Comparison of ENCODE assay signal across 9 mouse cellular contexts in genomic region chr17:5506553-5506952, GRCm38 (mm10). TPM values are rescaled to one million over a fixed set of nuclear protein-coding genes. Genes with fewer than 3 reads are reported as not detected.
DNase-seq lines count a peak whose midpoint lies in the region; ATAC-seq and TF ChIP-seq lines count a peak whose summit lies in the region.
"Had no signal": no experiment of that assay in that cellular context is flagged by ENCODE, and none has a peak within 500 bp of the region (broad histone marks: within the 10 kb centered on the region; RNA-seq: fewer than 3 reads in every experiment).

No protein-coding gene starts in this region.

- TF ChIP-seq POLR2A in brain, embryonic 14.5 days (IDR thresholded peaks at IDR 0.05; ENCODE audit: borderline replicate concordance, extremely low read depth, insufficient read depth, insufficient read length, poor library complexity, severe bottlenecking): no peak

- peak; percentile 15 for DNase-seq in embryo, embryonic 10.5 days (ENCODE audit: low spot score)
- no peak for DNase-seq in embryo, embryonic 9.5 days (ENCODE audit: extremely low spot score)
- peak; percentile 44 for DNase-seq in layer of hippocampus, adult 11-12 months (ENCODE audit: low spot score)
- DNase-seq in layer of hippocampus, adult 9-11 months: no peak
- DNase-seq in brain, embryonic 14.5 days (ENCODE audit: low read depth): peak; percentile 83
- DNase-seq in liver, embryonic 13.5 days: peak; percentile 28
- DNase-seq in thymus, postnatal 36 days: no peak
- no peak for DNase-seq in ovary, postnatal 14 days (ENCODE audit: low spot score)

- H3K9ac ChIP-seq in liver, embryonic 13.5 days: peak overlapping the region; percentile 72

- H3K36me3 ChIP-seq in liver, embryonic 13.5 days: peaks cover 8% of the 10 kb centered on the region; the same call in 1 of the 2 replicates

- H3K4me1 ChIP-seq in liver, embryonic 13.5 days (replicated peaks): peaks cover 87% of the 10 kb centered on the region

- peak overlapping the region; percentile 69 for H3K4me2 ChIP-seq in liver, embryonic 13.5 days

- ATAC-seq in liver, embryonic 13.5 days (ENCODE audit: low read depth): peak; percentile 42

- no peak for TF ChIP-seq CTCF in brain, embryonic 14.5 days (IDR thresholded peaks at IDR 0.05; ENCODE audit: borderline replicate concordance, extremely low read depth, insufficient read depth, insufficient read length)

- WGBS in liver, embryonic 13.5 days (ENCODE audit: insufficient replicate concordance): 34% methylated on average over 7 of the region's 7 CpGs

- H3K27me3 ChIP-seq in liver, embryonic 13.5 days: no peaks in the 10 kb centered on the region

- H3K9me3 ChIP-seq in liver, embryonic 13.5 days (replicated peaks): no peaks in the 10 kb centered on the region
- H3K9me3 ChIP-seq: megakaryocyte, embryonic 14.5 days had no signal

- peak overlapping the region; percentile 26; the same call in 1 of the 2 replicates for H3K4me3 ChIP-seq in liver, embryonic 13.5 days (replicated peaks)
- H3K4me3 ChIP-seq: megakaryocyte, embryonic 14.5 days had no signal

- peak overlapping the region; percentile 96 for H3K27ac ChIP-seq in liver, embryonic 13.5 days

RNA-seq across cellular contexts. Expression of gene Zdhhc14, which starts 14.2 kb away (rescaled TPM):
- 2.8 and 6.2 TPM in 2 replicates for polyA plus RNA-seq in brain, embryonic 14.5 days (2012; rRNA removed)
- polyA plus RNA-seq in liver, embryonic 13.5 days (2015; fragmentation: Nextera tagmentation; extraction: Ambion mirVana): 4.7 and 6.0 TPM in 2 replicates

Comparison
In these comparisons a context has a peak if more than half of its experiments do, and no peak if none do; other contexts are left out.
1. DNase-seq: peak in embryo, embryonic 10.5 days (single experiment), layer of hippocampus, adult 11-12 months (single experiment), brain, embryonic 14.5 days (single experiment) and liver, embryonic 13.5 days (single experiment); none in embryo, embryonic 9.5 days (single experiment), layer of hippocampus, adult 9-11 months (single experiment), thymus, postnatal 36 days (0 of 2) and ovary, postnatal 14 days (single experiment).